Mouse (Mus musculus): ENCODE results near the gene Apobec2. TPM values are rescaled to one million over a fixed set of nuclear protein-coding genes. Genes with fewer than 3 reads are reported as not detected.

The Apobec2 gene
- polyA plus RNA-seq, 1 experiment: not detected

DNA sequence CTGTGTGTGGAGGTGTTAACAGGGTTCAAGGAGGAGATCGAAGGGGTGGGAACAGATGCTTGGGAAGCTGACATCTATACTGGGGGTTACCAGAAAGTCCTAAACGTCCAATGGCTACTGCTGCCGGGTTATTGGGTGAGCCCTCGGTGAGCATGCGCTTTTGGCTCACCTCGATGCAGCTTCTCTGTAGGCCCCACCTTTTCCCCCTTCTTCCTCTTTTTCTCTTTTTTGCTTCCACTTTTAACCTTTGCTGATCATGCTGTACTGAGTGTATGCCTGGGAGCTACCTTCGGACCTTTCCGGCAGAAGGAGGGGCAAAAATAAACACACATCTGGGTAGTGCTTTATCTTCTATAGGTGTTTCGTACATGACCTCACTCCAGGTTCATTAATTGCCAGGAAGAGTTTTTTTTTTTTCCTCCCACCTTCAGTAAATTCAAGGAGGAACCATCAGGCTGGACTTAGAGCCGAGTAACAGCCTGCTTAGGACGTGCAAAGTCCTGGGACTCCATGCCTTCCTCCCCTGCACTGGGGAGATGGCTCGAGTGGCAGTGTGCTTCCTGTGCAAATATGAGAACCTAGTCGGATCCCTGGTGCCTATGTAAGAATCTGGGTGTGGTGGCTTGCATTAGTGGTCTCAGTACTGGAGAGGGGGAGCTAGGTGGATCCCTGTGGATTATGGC lies 25.4 kb upstream of the Apobec2 start:
- no peak overlapping the region for H3K4me3 ChIP-seq (replicated peaks)

DNA sequence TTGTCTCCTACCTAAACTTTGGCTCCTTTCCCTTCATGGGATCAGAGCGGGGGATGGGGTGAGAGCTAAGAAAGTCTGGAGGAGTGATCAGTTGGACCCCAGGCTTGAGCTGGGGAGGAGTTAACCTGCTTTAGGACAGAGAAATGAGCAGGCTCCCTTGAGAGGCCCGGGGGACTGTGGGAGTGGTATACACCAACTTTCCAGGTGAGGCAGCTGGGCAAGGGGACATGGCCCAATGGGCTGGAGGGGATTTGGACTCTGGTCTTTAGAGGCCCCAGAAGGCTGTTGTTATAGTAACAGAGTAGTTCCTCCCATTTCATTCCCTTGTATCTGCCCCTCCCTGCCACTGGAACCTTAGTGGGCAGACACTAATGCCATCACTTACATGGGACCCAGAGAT lies 23.2 kb upstream of the Apobec2 start:
- Histone ChIP-seq H3K4me1 (ENCODE audit: control insufficient read depth) (peaks cover 77% of the 10 kb centered on the region), H3K27me3 (ENCODE audit: control insufficient read depth) (no peaks in the 10 kb centered on the region), H3K9me3 (ENCODE audit: control insufficient read depth, low read length) (no peaks in the 10 kb centered on the region), H3K36me3 (ENCODE audit: control insufficient read depth) (peaks cover 20% of the 10 kb centered on the region), H3K4me3 (replicated peaks) (peak overlapping the region; percentile 68)
- TF ChIP-seq TAL1 (IDR thresholded peaks at IDR 0.05; ENCODE audit: low read length) (no peak), GATA1 (IDR thresholded peaks at IDR 0.05; ENCODE audit: low read length) (no peak)

More for the DNA sequence above, 25.4 kb upstream of the Apobec2 start:
- Histone ChIP-seq H3K4me1 (ENCODE audit: control insufficient read depth) (peaks cover 64% of the 10 kb centered on the region), H3K9me3 (ENCODE audit: control insufficient read depth, low read length) (no peaks in the 10 kb centered on the region), H3K27me3 (ENCODE audit: control insufficient read depth) (no peaks in the 10 kb centered on the region), H3K36me3 (ENCODE audit: control insufficient read depth) (peaks cover 28% of the 10 kb centered on the region)
- TF ChIP-seq TAL1 (IDR thresholded peaks at IDR 0.05; ENCODE audit: low read length) (no peak), GATA1 (IDR thresholded peaks at IDR 0.05; ENCODE audit: low read length) (no peak)

- Histone ChIP-seq H3K36me3 (ENCODE audit: control insufficient read depth) (peaks cover 20% of the 10 kb centered on the region), H3K9me3 (ENCODE audit: control insufficient read depth, low read length) (no peaks in the 10 kb centered on the region), H3K4me1 (ENCODE audit: control insufficient read depth) (peaks cover 85% of the 10 kb centered on the region), H3K4me3 (replicated peaks) (peak within 1 kb of the TSS; percentile 68), H3K27me3 (ENCODE audit: control insufficient read depth) (no peaks in the 10 kb centered on the region)
- TF ChIP-seq GATA1 (IDR thresholded peaks at IDR 0.05; ENCODE audit: low read length) (no peak), TAL1 (IDR thresholded peaks at IDR 0.05; ENCODE audit: low read length) (no peak)
Observed at GRCm38 (mm10) chr17:48454688-48455087, 22.0 kb upstream of the Apobec2 start, which contains the start of gene Unc5cl. Unc5cl (plus strand) TSS chr17:48454901.

DNA sequence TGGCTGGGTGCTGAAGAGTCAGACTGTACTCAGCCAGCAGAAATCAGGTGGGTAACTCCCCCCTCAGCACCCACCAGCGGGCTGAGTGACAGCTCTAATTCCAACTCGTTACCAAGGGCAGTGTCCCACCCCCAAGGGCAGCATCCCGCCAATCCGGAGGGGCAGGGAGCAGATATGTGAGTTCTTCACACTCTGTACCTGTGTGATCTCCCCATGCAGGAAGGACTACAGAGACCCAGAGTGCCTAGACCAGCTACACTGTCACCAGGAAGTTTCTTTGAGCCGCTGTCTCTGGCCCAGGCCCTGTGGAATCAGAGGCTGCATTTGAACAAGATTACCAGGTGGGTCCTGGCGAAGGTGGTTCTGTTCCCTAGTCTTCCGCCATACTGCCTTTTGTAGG lies 21.5 kb upstream of the Apobec2 start:
- H3K36me3 ChIP-seq (ENCODE audit: control insufficient read depth): peaks cover 22% of the 10 kb centered on the region
- no peaks in the 10 kb centered on the region for H3K27me3 ChIP-seq (ENCODE audit: control insufficient read depth)
- peak overlapping the region; percentile 68 for H3K4me3 ChIP-seq (replicated peaks)
- TF ChIP-seq GATA1 (IDR thresholded peaks at IDR 0.05; ENCODE audit: low read length): no peak
- peaks cover 90% of the 10 kb centered on the region for H3K4me1 ChIP-seq (ENCODE audit: control insufficient read depth)
- no peaks in the 10 kb centered on the region for H3K9me3 ChIP-seq (ENCODE audit: control insufficient read depth, low read length)

- Histone ChIP-seq H3K9me3 (ENCODE audit: control insufficient read depth, low read length) (no peaks in the 10 kb centered on the region), H3K27me3 (ENCODE audit: control insufficient read depth) (no peaks in the 10 kb centered on the region), H3K36me3 (ENCODE audit: control insufficient read depth) (peaks cover 29% of the 10 kb centered on the region), H3K4me1 (ENCODE audit: control insufficient read depth) (peaks cover 96% of the 10 kb centered on the region), H3K4me3 (replicated peaks) (no peak overlapping the region)
- TF ChIP-seq TAL1 (IDR thresholded peaks at IDR 0.05; ENCODE audit: low read length): no peak
- no peak for TF ChIP-seq GATA1 (IDR thresholded peaks at IDR 0.05; ENCODE audit: low read length)
Observed at GRCm38 (mm10) chr17:48453489-48453888, 20.8 kb upstream of the Apobec2 start.

DNA sequence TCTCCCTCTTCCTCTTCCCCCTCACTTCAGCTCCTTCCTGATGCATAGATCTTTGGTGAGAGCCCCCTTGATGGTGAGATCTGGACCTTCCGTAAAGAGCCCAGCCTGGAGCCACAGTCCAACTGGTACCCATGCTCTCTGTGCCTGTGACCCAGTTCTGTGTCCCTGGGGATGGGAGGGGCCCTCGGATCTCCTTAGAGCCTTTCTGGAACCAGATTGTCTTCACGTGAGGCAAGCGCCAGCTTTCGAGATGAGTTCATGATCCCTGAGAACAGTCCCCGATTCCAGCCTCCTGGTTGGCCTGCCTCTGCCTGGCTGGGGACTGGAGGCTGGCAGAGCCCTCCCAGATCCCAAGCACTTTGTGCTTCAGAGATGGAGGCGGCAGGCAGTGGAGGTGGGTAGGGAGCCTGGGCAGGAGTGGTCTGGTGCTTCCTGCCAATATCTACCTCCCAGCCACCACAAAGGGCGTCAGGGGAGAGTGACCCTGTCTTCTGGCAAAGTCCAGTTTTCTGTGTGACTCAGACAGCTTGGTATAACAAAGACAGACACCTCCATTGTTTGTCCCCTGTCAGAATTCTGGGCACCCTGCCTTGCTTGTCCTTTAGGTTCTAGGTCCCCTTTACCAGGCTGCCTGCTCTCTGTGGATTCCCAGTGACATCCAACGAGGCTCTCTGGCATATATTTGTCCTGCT lies 19.2 kb upstream of the Apobec2 start:
- Histone ChIP-seq H3K36me3 (ENCODE audit: control insufficient read depth) (peaks cover 42% of the 10 kb centered on the region), H3K9me3 (ENCODE audit: control insufficient read depth, low read length) (no peaks in the 10 kb centered on the region), H3K4me3 (replicated peaks) (peak overlapping the region; percentile 65), H3K4me1 (ENCODE audit: control insufficient read depth) (peaks cover 97% of the 10 kb centered on the region), H3K27me3 (ENCODE audit: control insufficient read depth) (no peaks in the 10 kb centered on the region)
- TF ChIP-seq TAL1 (IDR thresholded peaks at IDR 0.05; ENCODE audit: low read length) (no peak), GATA1 (IDR thresholded peaks at IDR 0.05; ENCODE audit: low read length) (no peak)

DNA sequence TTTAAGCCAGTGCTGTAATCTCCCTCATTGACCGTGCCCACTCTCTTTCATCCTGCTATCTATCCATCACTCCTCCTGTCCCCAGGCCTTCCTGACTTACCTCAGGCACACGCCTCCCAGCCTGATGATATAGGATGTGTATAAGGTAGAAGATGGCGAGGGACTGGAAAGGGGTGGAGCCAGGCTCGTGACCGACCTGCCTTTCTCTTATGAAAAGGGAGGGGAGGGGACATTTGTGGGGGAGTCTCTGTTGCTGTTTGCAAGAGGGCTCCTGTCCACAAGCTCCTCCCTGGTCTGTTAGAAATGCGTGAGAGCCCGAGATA lies 18.6 kb upstream of the Apobec2 start, which contains the start of gene Tspo2:
Gene Tspo2, minus strand, starts transcription at position 170 of the 323 bp plus-strand sequence.
- Histone ChIP-seq H3K36me3 (ENCODE audit: control insufficient read depth) (peaks cover 48% of the 10 kb centered on the region), H3K4me1 (ENCODE audit: control insufficient read depth) (peaks cover 97% of the 10 kb centered on the region), H3K9me3 (ENCODE audit: control insufficient read depth, low read length) (no peaks in the 10 kb centered on the region), H3K27me3 (ENCODE audit: control insufficient read depth) (no peaks in the 10 kb centered on the region), H3K4me3 (replicated peaks) (peak within 1 kb of the TSS; percentile 65)
- no peak for TF ChIP-seq TAL1 (IDR thresholded peaks at IDR 0.05; ENCODE audit: low read length)
- no peak for TF ChIP-seq GATA1 (IDR thresholded peaks at IDR 0.05; ENCODE audit: low read length)

GRCm38 (mm10) chr17:48450666-48451352 lies 18.1 kb upstream of the Apobec2 start:
- H3K4me1 ChIP-seq (ENCODE audit: control insufficient read depth): peaks cover 97% of the 10 kb centered on the region
- H3K9me3 ChIP-seq (ENCODE audit: control insufficient read depth, low read length): no peaks in the 10 kb centered on the region
- peak overlapping the region; percentile 65 for H3K4me3 ChIP-seq (replicated peaks)
- peaks cover 53% of the 10 kb centered on the region for H3K36me3 ChIP-seq (ENCODE audit: control insufficient read depth)
- no peaks in the 10 kb centered on the region for H3K27me3 ChIP-seq (ENCODE audit: control insufficient read depth)
- TF ChIP-seq GATA1 (IDR thresholded peaks at IDR 0.05; ENCODE audit: low read length): peak; percentile 91
- peak; percentile 92 for TF ChIP-seq TAL1 (IDR thresholded peaks at IDR 0.05; ENCODE audit: low read length)

DNA sequence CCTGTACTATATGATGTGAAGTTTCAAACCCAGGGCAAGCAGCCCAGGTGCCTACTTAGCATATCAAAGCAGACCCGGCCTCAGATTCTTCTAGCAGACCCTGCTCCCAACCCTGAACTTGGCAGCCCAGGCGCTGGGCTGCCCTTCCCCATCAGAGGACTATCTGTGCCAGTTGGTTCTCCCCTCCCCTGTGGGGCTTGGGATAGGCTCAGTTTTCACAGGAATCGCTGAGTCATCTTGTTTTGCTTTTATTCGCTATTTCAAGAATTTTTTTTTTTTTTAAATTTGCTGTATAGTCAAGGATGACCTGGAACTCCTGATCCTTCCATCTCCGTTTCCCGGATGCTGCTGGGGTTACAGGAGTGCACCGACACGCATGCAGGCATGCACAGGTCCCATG lies 14.9 kb upstream of the Apobec2 start:
- peak overlapping the region; percentile 65 for H3K4me3 ChIP-seq (replicated peaks)
- no peak for TF ChIP-seq TAL1 (IDR thresholded peaks at IDR 0.05; ENCODE audit: low read length)
- H3K9me3 ChIP-seq (ENCODE audit: control insufficient read depth, low read length): no peaks in the 10 kb centered on the region; the same call in 1 of the 2 replicates
- H3K36me3 ChIP-seq (ENCODE audit: control insufficient read depth): peaks cover 61% of the 10 kb centered on the region
- H3K4me1 ChIP-seq (ENCODE audit: control insufficient read depth): peaks cover 75% of the 10 kb centered on the region
- no peaks in the 10 kb centered on the region for H3K27me3 ChIP-seq (ENCODE audit: control insufficient read depth)

All from erythroblast, embryonic 14.5 days (primary cell).